Mouse (Mus musculus) megakaryocyte, adult 5-6 weeks (primary cell): ENCODE data around the gene Myl6. TPM values are rescaled to one million over a fixed set of nuclear protein-coding genes. Genes with fewer than 3 reads are reported as not detected.
A peak's percentile ranks its signal among the peaks of the same experiment; 100 is the strongest.
"Not testable (repeated sequence)": the region's sequence is repeated elsewhere in the genome, so short reads cannot be mapped to it uniquely, and the experiment has no call there.

Source experiments
- ATAC-seq: 2 replicates; pipeline ENCODE4 v1.8.0; 2016; ENCODE audit warnings: mild to moderate bottlenecking, inconsistent platforms; ENCODE audit not compliant: poor library complexity, severe bottlenecking
- total RNA-seq, 2 experiments: library from RNA; stranded (forward) in 1 of 2; stranded (reverse) in 1 of 2; fragments of 153-499, 151-499 nt in 1 of 2; fragments of 221-1000, 200-1000 nt in 1 of 2; gene quantifications; 2 replicates each; pipeline versions ENCODE4 v1.2.3 to v1.2.4; 2015 to 2017

Myl6 gene
- total RNA-seq, 2 experiments from 2014 or later, result 1,690 to 2,467 TPM

GRCm38 (mm10) chr10:128510301-128510700 is 16.4 kb upstream of the Myl6 start:
- ATAC-seq, result no peak

DNA sequence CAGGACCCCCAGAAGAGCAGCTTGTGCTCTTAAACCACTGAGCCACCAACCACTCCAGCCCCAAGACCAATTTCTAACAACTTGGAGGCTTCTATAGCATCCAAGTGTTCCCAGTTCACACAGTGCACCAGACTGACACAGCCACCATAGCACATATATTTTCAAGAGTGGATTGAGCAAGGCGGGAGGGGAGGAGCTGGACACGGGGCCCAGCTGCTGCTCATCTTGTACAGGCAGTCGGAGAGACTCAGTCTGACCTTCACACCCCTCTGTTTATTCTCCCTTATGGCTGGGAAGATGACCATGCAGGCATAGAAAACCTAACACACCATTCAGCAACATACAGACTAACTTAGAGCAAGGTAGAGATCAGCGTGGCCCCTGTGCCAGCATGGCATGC is 15.9 kb upstream of the Myl6 start:
- no peak for ATAC-seq

DNA sequence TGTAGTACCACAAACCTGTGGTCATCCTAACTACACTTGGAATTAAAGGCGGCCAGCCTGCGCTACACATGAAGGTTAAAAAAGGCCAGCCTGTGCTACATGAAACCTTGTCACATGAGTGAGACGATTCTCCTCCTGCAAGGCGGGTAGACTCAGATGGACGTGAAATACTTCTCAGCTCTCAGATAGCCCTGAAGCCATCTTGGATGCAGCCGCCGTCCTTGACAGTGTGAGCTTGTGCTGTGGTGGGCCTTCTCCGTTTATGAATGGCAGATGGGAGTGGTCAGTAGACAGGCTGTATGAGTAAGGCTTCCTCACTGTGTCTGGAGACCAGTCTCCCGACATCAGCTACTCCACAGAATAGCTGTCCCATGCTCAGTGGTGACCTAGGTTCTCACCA is 15.3 kb upstream of the Myl6 start:
- ATAC-seq, result no peak

DNA sequence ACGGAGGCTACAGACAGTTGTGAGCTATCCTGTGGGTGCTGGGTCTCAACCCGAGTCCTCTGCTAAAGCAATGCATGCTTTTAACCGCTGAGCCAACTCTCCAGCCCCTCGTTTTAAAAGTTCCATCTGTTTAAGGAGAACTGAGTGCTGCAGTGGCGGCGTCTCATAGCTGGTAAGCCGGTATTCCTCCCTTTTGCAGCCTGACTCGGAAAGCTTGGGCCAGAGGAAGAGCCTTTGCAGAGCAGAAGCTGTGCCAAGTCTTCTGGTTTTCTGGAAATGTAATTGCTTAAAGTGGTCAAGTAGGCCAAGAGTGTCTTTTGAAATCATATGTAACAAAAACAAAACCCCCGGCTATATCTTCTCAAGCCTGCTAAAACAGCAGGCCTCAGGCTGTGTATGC is 14.3 kb upstream of the Myl6 start:
- no peak for ATAC-seq

- ATAC-seq, result no peak
Observed at GRCm38 (mm10) chr10:128505974-128506373, 12.0 kb upstream of the Myl6 start.

- not testable (repeated sequence) for ATAC-seq
Observed at GRCm38 (mm10) chr10:128505371-128505667, 11.4 kb upstream of the Myl6 start.

GRCm38 (mm10) chr10:128504641-128505370 is 10.9 kb upstream of the Myl6 start:
- peak; percentile 96 for ATAC-seq

- no peak for ATAC-seq
Observed at GRCm38 (mm10) chr10:128504012-128504411, 10.1 kb upstream of the Myl6 start.

GRCm38 (mm10) chr10:128503532-128503931 is 9.6 kb upstream of the Myl6 start:
- no peak for ATAC-seq

DNA sequence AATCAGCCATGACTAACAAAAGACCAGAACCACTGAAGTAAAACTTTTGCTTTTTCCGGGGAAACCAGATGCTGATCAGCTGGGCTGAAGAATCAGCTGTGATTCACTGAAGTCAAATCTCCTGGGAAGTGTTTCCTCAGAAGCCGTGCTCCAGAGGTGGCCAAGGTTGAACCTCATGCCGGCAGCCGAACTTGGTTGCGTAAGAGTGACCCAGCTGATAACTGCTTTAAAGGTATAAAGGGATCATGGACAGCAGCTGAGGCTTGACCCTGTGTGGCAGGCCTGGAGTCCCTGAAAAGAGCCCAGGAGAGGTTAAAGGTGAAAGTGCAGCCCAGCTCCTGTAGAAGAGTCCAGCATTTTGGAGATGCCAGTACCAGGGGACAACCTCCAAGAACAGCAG is 8.4 kb upstream of the Myl6 start:
- ATAC-seq, result no peak

DNA sequence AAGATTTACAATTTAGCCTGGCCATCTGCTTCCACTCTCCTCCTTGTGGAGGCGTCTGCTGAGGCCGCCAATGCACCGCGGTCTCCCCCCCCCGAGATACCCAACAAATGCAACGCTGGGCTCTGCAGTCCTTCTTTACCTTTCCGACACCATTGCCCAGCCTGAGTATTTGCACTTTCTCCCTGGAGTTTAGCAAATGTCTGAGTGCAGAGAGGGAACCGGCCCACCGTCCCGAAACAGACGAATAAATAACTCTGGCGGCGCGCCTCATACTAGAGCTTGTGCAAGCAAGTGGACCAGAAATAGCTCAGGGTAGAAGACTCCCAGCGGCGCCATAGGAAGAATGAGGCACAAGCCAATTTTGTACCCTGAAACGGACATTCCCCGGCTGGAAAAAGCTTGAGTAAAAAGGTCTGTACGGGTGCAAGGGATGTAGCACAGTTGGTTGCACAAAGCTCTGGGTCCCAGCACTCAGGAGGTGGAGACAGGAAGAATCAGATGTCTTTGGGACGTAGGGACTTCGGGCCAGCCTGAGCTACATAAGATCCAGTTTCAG is 5.2 kb upstream of the Myl6 start:
- peak; percentile 11; the same call in 1 of the 2 replicates for ATAC-seq

- peak; percentile 80 for ATAC-seq
Observed at GRCm38 (mm10) chr10:128498590-128498989, 4.6 kb upstream of the Myl6 start, which contains the start of gene Myl6b. Gene Myl6b, minus strand, starts transcription at chr10:128498685.

GRCm38 (mm10) chr10:128497134-128497737 is 3.3 kb upstream of the Myl6 start:
- ATAC-seq, result no peak

DNA sequence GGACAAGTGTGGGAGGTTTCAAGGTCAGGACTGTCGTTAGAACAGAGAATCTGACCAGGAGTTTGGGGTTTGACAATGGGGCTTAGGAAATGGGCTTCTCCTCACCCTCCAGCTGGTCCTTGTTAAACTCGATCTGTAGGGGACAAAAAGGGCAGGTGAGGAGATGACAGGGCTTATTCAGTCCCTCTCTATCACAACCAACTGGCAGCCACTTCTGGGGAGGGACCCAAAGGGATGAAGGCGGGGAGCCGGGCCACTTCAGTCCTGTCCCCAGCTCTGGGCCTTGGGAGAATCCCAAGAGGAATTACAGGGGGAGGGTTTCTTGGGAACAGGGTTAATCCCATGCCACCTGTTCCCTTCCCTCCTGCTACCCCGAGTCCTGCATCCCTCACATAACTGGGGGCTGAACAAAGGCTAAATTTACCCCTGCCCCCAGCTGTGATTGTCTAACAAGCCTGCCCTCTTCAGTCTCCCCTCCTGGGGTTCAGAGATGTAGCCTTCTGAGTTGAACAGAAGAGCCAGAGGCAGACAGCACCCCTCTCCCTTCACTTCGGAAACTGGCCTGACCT is 2.6 kb upstream of the Myl6 start:
- ATAC-seq, result no peak

- no peak for ATAC-seq
Observed at GRCm38 (mm10) chr10:128495903-128496302, 2.0 kb upstream of the Myl6 start.

DNA sequence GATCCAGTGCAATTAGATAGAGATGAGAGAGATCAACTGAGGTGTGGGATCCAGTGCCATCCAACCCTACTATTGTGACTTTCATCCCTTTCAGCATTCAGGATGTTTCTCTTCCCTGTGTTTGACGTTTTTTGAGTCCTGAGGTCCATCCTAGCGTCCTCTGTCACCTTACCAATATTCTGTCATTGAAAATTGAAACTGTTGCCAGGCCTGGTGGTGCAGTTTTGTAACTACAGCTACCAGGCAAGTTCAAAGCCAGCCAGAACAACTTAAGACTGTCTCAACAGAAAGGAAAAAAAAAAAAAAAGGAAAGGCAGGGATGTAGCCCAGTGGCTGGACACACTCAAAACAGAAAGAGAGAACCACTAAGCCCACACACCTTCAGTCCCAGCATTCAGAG is 1.3 kb upstream of the Myl6 start:
- no peak for ATAC-seq

GRCm38 (mm10) chr10:128494667-128495245 is 811 bp upstream of the Myl6 start:
- no peak for ATAC-seq

DNA sequence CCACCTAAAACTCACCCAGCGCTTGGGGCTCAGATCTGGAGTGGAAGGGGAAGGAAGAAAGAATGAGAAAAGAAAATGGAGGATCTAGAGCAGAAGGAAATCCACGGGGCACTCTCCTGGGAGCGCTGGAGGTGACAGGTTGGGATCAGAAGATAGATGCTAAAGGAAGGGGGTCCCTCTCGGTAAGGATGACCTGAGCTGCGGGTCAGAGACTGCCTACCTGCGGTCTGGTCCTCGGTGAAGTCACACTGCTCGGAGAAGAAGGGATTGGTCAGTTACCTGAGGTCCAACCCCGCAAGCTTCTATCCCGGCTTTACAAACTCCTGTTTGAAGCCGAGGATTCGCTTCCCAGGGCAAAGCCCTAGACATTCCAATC is 638 bp downstream of the Myl6 start:
- ATAC-seq, result peak; percentile 28

DNA sequence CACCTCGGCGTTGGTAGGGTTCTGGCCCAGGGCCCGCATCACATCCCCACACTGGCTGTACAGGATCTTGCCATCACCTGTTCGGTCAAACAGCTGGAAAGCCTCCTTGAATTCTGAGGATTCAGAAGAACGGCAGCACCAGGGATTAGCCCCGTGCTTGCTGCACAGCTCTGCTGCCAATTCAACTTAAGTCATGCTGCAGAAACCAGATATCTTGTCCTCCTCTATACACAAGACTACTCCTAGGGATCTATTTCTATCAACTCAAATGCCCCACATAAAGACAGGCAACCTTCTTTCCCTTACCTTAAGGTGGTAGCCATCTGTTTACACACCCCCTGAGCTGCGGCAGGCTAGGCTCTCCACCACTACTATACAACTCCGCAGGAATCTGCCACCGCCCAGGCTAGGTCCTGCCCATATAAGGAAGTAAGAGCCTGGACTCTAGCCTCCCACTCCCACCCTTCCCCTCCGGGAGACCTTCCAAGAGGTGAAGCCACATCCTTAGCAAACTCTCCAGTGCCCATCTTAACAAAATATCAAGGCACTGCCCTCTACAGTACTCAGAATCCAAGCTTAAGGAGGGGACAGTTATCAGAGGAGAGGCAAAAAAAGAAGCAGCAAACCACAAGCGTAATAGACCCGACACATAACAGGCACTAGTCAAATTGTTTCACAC is 1.2 kb downstream of the Myl6 start:
- ATAC-seq, result peak; percentile 39

GRCm38 (mm10) chr10:128492051-128492450 is 1.9 kb downstream of the Myl6 start:
- not testable (repeated sequence) for ATAC-seq

DNA sequence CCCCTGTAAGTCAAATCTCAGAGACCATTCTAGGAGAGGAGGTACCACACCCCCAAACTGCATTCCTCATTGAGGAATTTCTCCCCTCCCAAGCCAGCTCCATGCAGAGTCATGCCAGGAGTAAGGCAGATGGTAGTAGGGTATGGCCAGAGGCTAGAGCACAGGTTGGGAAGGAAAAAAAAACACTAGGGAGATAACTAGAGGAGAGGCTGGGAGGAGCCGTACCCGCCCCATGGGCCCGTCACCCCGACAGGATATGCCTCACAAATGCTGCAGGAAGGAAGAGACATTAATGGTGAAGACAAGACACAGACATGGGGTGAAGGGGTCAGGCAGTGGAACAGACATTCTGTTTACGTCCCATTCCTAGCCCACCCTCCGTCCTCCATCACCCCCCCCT is 2.5 kb downstream of the Myl6 start:
- no peak for ATAC-seq
